Mouse (Mus musculus): ENCODE data around the gene E2f4. TPM values are rescaled to one million over a fixed set of nuclear protein-coding genes. Genes with fewer than 3 reads are reported as not detected.

Gene E2f4
- polyA plus RNA-seq, 1 experiment from 2014 or later = 101 TPM

DNA sequence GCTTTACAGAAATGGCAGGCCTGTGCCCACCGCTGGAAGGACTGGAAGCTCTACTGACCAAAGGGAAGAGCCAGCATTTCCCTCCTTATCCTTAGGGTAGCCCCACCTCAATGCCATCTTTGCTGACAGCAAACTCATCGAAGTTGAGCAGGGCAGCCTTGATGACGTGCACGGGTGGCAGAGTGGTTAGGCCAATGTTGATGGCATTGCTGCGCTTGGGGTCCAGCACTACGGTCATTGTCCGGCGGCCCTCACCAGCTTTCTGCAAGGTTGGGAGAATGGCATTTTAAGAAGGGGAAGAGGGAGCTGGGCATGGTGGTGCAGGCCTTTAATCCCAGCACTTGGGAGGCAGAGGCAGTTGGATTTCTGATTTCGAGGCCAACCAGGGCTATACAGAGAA is 34.5 kb downstream of the E2f4 start:
- Histone ChIP-seq H3K9ac (ENCODE audit: low read length) (no peak overlapping the region), H3K4me1 (ENCODE audit: control insufficient read depth, insufficient read depth, low read length) (peaks cover 6% of the 10 kb centered on the region; the same call in 1 of the 2 replicates), H3K36me3 (ENCODE audit: control insufficient read depth, insufficient read depth, low read length) (peaks cover 34% of the 10 kb centered on the region), H3K4me2 (no peak overlapping the region), H3K4me3 (ENCODE audit: low read depth, low read length) (no peak overlapping the region), H3K9me3 (ENCODE audit: control insufficient read depth, low read length) (no peaks in the 10 kb centered on the region), H3K27ac (ENCODE audit: low read depth, low read length) (no peak overlapping the region), H3K27me3 (ENCODE audit: control insufficient read depth, insufficient read depth, low read length) (no peaks in the 10 kb centered on the region)
- ATAC-seq (ENCODE audit: low FRiP score) (no peak), DNase-seq (ENCODE audit: low spot score, missing footprints) (no peak)
- 94% methylated on average over 9 of the region's 9 CpGs for WGBS

DNA sequence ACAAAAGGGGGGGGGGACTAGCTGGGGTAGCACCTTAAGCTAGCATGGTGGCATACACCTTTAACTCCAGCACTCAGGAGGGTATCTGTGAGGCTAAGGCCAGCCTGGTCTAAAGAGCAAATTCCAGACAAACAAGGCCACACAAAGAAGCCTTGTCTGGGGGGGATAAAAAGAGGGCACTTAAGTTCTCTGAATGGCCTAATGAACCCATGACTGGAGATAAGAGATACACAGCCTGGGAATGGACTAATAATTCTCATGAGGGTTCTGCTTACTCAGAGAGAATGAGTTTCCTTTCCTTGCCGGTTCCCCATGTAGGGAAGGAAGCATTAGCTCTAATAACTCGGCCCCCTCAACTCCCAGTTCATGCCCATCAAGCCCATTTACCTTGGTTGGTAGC is 35.1 kb downstream of the E2f4 start:
- DNase-seq (ENCODE audit: low spot score, missing footprints) = peak; percentile 83
- WGBS = 81% methylated on average over 2 of the region's 2 CpGs

DNA sequence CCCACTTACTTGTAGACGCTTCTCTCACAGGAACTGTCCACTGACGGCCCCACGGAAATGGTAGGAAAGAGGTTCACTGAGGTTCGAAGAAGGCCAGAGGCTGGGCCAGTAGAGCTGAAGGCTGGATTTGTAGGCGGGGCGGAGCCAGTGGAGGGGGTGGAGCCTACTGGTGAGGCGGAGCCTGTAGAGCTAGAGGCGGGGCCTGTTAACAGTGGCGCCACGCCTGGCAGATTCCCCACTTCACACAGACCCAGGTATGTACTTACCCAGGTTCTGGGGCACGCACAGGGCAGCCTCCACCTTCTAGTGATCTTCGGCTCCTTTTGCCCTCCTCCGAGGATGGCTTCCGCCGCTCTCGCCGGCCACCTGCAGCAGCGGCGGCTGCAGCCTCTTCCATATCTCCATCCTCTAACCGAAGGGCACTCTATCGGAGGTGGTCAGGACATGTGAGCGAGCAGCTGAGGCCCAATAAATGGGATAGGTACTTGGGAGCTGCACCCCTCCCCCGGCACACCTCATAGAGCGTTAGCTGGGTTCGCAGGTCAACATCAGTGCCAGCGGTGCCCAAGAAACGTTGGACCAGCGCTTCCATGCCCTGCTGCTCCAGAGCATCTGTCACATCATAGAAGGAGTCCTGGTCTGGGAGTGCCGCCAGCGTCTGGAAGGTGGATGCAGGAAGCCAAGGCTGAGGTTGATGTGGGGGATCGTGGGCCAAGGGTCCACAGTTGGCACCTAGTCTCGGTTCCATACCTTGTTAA is 39.1 kb downstream of the E2f4 start:
- H3K9ac ChIP-seq (ENCODE audit: low read length) = no peak overlapping the region
- H3K9me3 ChIP-seq (ENCODE audit: control insufficient read depth, low read length) = no peaks in the 10 kb centered on the region
- H3K27ac ChIP-seq (ENCODE audit: low read depth, low read length) = no peak overlapping the region
- no peak for DNase-seq (ENCODE audit: low spot score, missing footprints)
- H3K36me3 ChIP-seq (ENCODE audit: control insufficient read depth, insufficient read depth, low read length) = peaks cover 11% of the 10 kb centered on the region
- no peak overlapping the region for H3K4me2 ChIP-seq
- H3K4me1 ChIP-seq (ENCODE audit: control insufficient read depth, insufficient read depth, low read length) = no peaks in the 10 kb centered on the region
- peak; percentile 36 for ATAC-seq (ENCODE audit: low FRiP score)
- WGBS = 48% methylated on average over 32 of the region's 32 CpGs
- no peaks in the 10 kb centered on the region for H3K27me3 ChIP-seq (ENCODE audit: control insufficient read depth, insufficient read depth, low read length)
- H3K4me3 ChIP-seq (ENCODE audit: low read depth, low read length) = no peak overlapping the region

More for the DNA sequence above, 35.1 kb downstream of the E2f4 start:
- Histone ChIP-seq H3K27ac (ENCODE audit: low read depth, low read length) (no peak overlapping the region), H3K27me3 (ENCODE audit: control insufficient read depth, insufficient read depth, low read length) (no peaks in the 10 kb centered on the region), H3K9ac (ENCODE audit: low read length) (no peak overlapping the region), H3K4me1 (ENCODE audit: control insufficient read depth, insufficient read depth, low read length) (no peaks in the 10 kb centered on the region; the same call in 1 of the 2 replicates), H3K36me3 (ENCODE audit: control insufficient read depth, insufficient read depth, low read length) (peaks cover 34% of the 10 kb centered on the region), H3K9me3 (ENCODE audit: control insufficient read depth, low read length) (no peaks in the 10 kb centered on the region), H3K4me3 (ENCODE audit: low read depth, low read length) (no peak overlapping the region), H3K4me2 (no peak overlapping the region)
- no peak for ATAC-seq (ENCODE audit: low FRiP score)

DNA sequence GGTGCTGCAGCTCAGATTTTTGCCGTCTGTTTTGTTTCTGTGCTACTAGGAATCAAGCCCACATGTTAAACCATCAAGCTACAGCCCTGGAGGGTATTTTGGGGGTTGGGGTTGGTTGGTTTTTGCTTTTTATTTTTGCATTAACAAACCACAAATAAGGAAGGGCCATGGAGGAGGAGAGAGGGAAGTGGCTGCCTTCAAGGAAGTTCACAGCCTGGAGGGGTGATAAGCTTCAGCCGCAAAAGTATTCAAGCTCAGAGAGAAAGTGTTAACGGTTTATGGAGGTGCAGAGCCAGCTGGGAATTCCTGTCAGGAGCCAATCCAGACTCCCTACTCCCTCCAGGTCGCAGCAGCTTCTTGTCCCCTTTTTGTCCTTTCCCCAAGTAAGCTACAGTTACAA is 41.5 kb downstream of the E2f4 start:
- DNase-seq (ENCODE audit: low spot score, missing footprints) (no peak), ATAC-seq (ENCODE audit: low FRiP score) (no peak)
- Histone ChIP-seq H3K4me1 (ENCODE audit: control insufficient read depth, insufficient read depth, low read length) (no peaks in the 10 kb centered on the region), H3K9me3 (ENCODE audit: control insufficient read depth, low read length) (no peaks in the 10 kb centered on the region), H3K4me3 (ENCODE audit: low read depth, low read length) (no peak overlapping the region), H3K36me3 (ENCODE audit: control insufficient read depth, insufficient read depth, low read length) (peaks cover 3% of the 10 kb centered on the region; the same call in 1 of the 2 replicates), H3K4me2 (no peak overlapping the region), H3K27me3 (ENCODE audit: control insufficient read depth, insufficient read depth, low read length) (no peaks in the 10 kb centered on the region), H3K9ac (ENCODE audit: low read length) (no peak overlapping the region), H3K27ac (ENCODE audit: low read depth, low read length) (no peak overlapping the region)
- 65% methylated on average over 4 of the region's 4 CpGs for WGBS

DNA sequence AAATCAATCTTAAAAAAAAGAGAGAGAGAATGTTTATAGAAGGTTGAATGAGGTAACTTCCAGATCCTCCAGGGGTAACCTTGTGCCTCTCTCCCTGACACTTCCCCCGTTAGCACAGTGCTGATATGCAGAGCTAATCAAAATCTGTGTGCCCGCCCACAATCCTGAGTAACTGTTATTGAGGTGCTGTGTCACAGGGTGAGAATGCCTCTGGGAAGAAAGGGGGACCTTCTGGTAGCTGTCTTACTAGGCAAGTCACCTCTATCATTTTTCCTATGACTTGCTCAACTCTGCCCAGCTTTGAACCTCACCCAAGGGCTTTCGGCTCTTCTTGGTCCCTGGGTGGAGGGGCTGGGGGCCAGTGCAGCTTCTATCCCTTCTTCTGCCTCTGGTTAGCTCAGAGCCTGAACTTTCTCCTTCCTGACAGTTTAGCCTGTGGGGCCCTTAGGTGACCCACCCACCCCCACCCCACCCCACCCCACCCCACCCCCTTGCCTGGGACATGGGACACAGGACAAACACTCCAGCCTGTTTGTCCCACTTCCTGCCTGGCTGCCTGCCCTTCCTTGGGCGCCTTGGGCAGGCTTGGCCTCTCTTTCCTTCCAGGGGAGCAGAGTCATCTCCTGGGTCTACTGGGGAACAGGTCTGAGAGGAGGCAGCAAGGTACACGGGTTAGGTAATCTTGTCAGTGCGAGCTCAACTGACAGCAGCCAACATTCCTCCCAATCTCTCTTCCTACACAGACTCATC is 42.6 kb downstream of the E2f4 start:
- H3K4me1 ChIP-seq (ENCODE audit: control insufficient read depth, insufficient read depth, low read length) = no peaks in the 10 kb centered on the region
- WGBS = 83% methylated on average over 6 of the region's 6 CpGs

DNA sequence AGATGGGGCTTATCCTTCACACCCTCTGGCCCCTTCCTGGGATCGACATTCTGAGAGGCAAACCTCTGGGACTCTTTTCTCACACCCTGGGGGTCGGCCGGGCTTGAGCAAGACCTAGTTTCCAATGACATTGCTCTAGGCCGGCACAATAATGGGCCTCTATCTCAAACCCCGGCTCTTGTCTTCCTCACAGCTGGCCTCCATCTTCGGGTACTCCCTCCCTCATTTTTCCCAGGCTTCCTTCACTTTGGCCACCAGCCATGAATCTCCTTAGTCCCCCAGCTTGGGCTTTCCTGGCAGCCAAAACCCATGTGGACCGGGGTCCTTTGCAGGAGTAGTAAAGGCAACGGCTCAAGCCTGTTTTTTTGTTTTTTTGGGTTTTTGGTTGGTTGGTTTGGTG is 43.9 kb downstream of the E2f4 start:
- Histone ChIP-seq H3K9me3 (ENCODE audit: control insufficient read depth, low read length) (no peaks in the 10 kb centered on the region), H3K27me3 (ENCODE audit: control insufficient read depth, insufficient read depth, low read length) (no peaks in the 10 kb centered on the region), H3K9ac (ENCODE audit: low read length) (no peak overlapping the region), H3K4me1 (ENCODE audit: control insufficient read depth, insufficient read depth, low read length) (peaks cover 4% of the 10 kb centered on the region), H3K27ac (ENCODE audit: low read depth, low read length) (no peak overlapping the region), H3K36me3 (ENCODE audit: control insufficient read depth, insufficient read depth, low read length) (no peaks in the 10 kb centered on the region), H3K4me2 (no peak overlapping the region), H3K4me3 (ENCODE audit: low read depth, low read length) (no peak overlapping the region)
- ATAC-seq (ENCODE audit: low FRiP score) = no peak
- 63% methylated on average over 8 of the region's 8 CpGs for WGBS
- DNase-seq (ENCODE audit: low spot score, missing footprints) = no peak

More for the DNA sequence above, 42.6 kb downstream of the E2f4 start:
- DNase-seq (ENCODE audit: low spot score, missing footprints) = no peak
- H3K4me3 ChIP-seq (ENCODE audit: low read depth, low read length) = no peak overlapping the region
- H3K27me3 ChIP-seq (ENCODE audit: control insufficient read depth, insufficient read depth, low read length) = no peaks in the 10 kb centered on the region
- H3K9me3 ChIP-seq (ENCODE audit: control insufficient read depth, low read length) = no peaks in the 10 kb centered on the region
- no peak overlapping the region for H3K4me2 ChIP-seq
- H3K9ac ChIP-seq (ENCODE audit: low read length) = no peak overlapping the region
- H3K27ac ChIP-seq (ENCODE audit: low read depth, low read length) = no peak overlapping the region
- H3K36me3 ChIP-seq (ENCODE audit: control insufficient read depth, insufficient read depth, low read length) = no peaks in the 10 kb centered on the region
- no peak for ATAC-seq (ENCODE audit: low FRiP score)

DNA sequence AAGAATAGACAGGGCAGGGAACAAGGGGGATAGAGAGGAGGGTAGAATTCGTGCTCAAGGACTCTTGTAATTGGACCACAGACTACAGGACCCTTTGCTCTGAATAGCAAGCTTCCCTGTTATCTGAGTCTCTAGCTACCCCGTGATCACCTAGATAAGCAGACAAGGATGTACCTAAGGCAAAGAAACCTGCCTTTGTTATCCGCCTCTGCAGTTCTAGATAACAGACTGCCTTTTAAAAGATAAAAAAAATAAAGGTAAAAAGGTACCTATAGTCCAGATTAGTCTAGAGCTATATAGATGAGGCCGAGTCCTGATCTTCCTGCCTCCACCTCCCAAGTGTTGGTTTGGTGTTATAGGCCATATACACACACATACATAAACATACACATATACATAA is 45.3 kb downstream of the E2f4 start:
- H3K27ac ChIP-seq (ENCODE audit: low read depth, low read length) = no peak overlapping the region
- WGBS = 84% methylated on average over 4 of the region's 4 CpGs
- no peaks in the 10 kb centered on the region; the same call in 1 of the 2 replicates for H3K27me3 ChIP-seq (ENCODE audit: control insufficient read depth, insufficient read depth, low read length)
- peaks cover 11% of the 10 kb centered on the region for H3K4me1 ChIP-seq (ENCODE audit: control insufficient read depth, insufficient read depth, low read length)
- H3K4me2 ChIP-seq = no peak overlapping the region
- no peaks in the 10 kb centered on the region for H3K9me3 ChIP-seq (ENCODE audit: control insufficient read depth, low read length)
- H3K36me3 ChIP-seq (ENCODE audit: control insufficient read depth, insufficient read depth, low read length) = no peaks in the 10 kb centered on the region
- no peak overlapping the region for H3K4me3 ChIP-seq (ENCODE audit: low read depth, low read length)
- DNase-seq (ENCODE audit: low spot score, missing footprints) (no peak), ATAC-seq (ENCODE audit: low FRiP score) (no peak)
- no peak overlapping the region for H3K9ac ChIP-seq (ENCODE audit: low read length)

DNA sequence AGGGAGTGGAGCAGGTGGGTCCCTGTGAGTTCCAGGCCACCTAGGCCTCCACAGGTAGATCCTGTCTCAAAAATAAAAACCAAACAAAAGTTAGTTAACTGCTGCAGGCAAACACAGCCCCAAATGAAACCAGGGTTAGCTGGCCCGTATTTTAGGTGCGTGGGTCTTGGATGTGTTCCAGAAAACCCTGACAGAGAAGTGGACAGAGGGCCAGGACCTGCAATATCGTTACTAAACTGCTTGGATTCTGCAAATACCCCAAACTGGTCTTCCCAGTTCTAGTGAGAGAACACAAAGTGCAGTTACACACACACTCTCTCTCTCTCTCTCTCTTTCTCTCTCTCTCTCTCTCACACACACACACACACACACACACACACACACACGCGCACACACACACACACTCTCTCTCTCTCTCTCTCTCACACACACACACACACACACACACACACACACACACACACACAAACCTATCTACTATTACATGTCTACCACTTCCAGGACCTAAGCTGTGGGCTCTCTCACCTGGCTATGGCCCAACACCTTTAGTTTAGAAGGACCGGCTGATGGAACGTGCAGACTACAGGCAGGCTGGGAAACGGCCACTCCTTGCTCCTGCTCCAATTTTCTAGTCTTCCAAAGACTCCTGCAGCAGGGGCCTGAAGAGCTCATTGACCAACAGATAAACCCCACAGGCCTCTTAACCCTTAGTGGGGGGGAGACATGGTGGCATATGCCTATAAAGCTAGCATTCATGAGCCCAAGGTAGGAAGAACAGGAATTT is 46.5 kb downstream of the E2f4 start:
- Histone ChIP-seq H3K9me3 (ENCODE audit: control insufficient read depth, low read length) (no peaks in the 10 kb centered on the region), H3K9ac (ENCODE audit: low read length) (no peak overlapping the region), H3K36me3 (ENCODE audit: control insufficient read depth, insufficient read depth, low read length) (no peaks in the 10 kb centered on the region), H3K27ac (ENCODE audit: low read depth, low read length) (no peak overlapping the region), H3K4me3 (ENCODE audit: low read depth, low read length) (no peak overlapping the region), H3K27me3 (ENCODE audit: control insufficient read depth, insufficient read depth, low read length) (no peaks in the 10 kb centered on the region; the same call in 1 of the 2 replicates), H3K4me1 (ENCODE audit: control insufficient read depth, insufficient read depth, low read length) (peaks cover 17% of the 10 kb centered on the region), H3K4me2 (no peak overlapping the region)
- ATAC-seq (ENCODE audit: low FRiP score) = no peak
- no peak for DNase-seq (ENCODE audit: low spot score, missing footprints)
- 79% methylated on average over 8 of the region's 8 CpGs for WGBS
